Mouse (Mus musculus): ENCODE data around the gene Gm13698. TPM values are rescaled to one million over a fixed set of nuclear protein-coding genes. Genes with fewer than 3 reads are reported as not detected.
"Not testable (repeated sequence)": the region's sequence is repeated elsewhere in the genome, so short reads cannot be mapped to it uniquely, and the experiment has no call there.

Gene Gm13698
- polyA plus RNA-seq, 1 experiment from 2014 or later, result not detected

DNA sequence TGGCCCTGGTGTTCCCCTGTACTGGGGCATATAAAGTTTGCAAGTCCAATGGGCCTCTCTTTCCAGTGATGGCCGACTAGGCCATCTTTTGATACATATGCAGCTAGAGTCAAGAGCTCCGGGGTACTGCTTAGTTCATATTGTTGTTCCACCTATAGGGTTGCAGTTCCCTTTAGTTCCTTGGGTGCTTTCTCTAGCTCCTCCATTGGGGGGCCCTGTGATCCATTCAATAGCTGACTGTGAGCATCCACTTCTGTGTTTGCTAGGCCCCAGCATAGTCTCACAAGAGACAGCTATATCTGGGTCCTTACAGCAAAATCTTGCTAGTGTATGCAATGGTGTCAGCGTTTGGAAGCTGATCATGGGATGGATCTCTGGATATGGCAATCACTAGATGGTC lies 39.0 kb downstream of the Gm13698 start:
- not testable (repeated sequence) for H3K4me2 ChIP-seq (replicated peaks); H3K36me3 ChIP-seq; H3K4me3 ChIP-seq (replicated peaks); H3K27ac ChIP-seq; H3K4me1 ChIP-seq (replicated peaks); ATAC-seq; H3K9me3 ChIP-seq; H3K9ac ChIP-seq (replicated peaks); H3K27me3 ChIP-seq
- 60% methylated on average over 1 of the region's 3 CpGs for WGBS

Other genes with a start within 250 kb of the Gm13698 start
- gene Itgav, start 231.3 kb upstream of the Gm13698 start, polyA plus RNA-seq (2015; fragmentation: Nextera tagmentation; extraction: Ambion mirVana), result 19.7 and 23.0 TPM in 2 replicates
- gene Fam171b, start 143.1 kb upstream of the Gm13698 start, polyA plus RNA-seq (2015; fragmentation: Nextera tagmentation; extraction: Ambion mirVana), result 69.2 and 69.4 TPM in 2 replicates
- gene Zswim2, start 14.5 kb upstream of the Gm13698 start, polyA plus RNA-seq (2015; fragmentation: Nextera tagmentation; extraction: Ambion mirVana), result not detected in 2 replicates
- not detected in 2 replicates for gene Gm13693, start 5.8 kb downstream of the Gm13698 start, polyA plus RNA-seq (2015; fragmentation: Nextera tagmentation; extraction: Ambion mirVana)
- gene Gm13695, start 11.6 kb downstream of the Gm13698 start, polyA plus RNA-seq (2015; fragmentation: Nextera tagmentation; extraction: Ambion mirVana), result not detected in 2 replicates
- gene Gm13696, start 17.4 kb downstream of the Gm13698 start, polyA plus RNA-seq (2015; fragmentation: Nextera tagmentation; extraction: Ambion mirVana), result not detected in 2 replicates
- not detected in 2 replicates for gene Gm13694, start 23.2 kb downstream of the Gm13698 start, polyA plus RNA-seq (2015; fragmentation: Nextera tagmentation; extraction: Ambion mirVana)
- gene Gm13697, start 29.1 kb downstream of the Gm13698 start, polyA plus RNA-seq (2015; fragmentation: Nextera tagmentation; extraction: Ambion mirVana), result not detected in 2 replicates
- gene Gm13691, start 34.9 kb downstream of the Gm13698 start, polyA plus RNA-seq (2015; fragmentation: Nextera tagmentation; extraction: Ambion mirVana), result not detected in 2 replicates

Data from midbrain, embryonic 13.5 days (tissue).